Mouse (Mus musculus) kidney, adult 9 months (tissue): ENCODE measurements around the gene Pmepa1.
A peak's percentile ranks its signal among the peaks of the same experiment; 100 is the strongest.

ENCODE experiments used
- DNase-seq: peaks from one replicate; pipeline ENCODE4 v3.0.0; 2022

Gene Pmepa1

DNA sequence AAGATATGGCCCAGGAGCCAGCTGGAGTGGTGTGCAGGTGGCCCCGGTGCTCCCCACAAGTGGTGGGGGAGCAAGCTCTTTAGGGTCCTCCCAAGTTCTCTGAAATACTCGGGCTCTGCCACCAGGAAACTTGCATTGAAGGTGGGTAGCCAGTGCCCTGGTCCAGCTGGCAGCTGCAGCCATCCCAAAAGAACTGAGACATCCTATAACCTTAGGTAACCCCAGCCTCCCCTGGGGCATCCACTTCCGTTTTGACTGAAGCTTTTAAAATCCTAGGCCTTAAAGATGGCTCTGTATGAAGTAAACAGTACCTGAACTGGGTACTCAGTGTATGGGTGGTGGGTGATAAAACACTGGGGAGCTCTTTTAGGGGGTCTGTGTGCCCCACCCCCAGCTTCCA is 52.8 kb downstream of the Pmepa1 start:
- DNase-seq: no peak

DNA sequence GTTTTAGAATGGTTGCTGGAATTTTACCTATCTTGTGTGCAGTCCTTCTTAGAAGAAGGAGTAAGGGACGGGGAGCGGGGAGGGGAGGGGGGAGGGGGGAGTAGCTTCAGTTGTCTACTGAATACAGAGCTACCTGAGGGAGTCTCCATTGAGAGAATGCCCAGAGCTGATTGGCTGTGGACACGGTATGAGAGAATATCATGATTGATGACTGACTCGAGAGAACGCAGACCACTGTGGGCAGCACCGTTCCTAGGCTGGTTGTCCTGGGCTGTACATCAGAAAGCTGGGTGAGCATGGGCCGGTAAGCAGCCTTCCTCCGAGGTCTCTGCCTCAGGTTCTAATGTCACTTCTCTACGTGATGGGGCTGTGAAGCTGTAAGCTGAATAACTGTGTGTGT is 55.6 kb downstream of the Pmepa1 start:
- no peak for DNase-seq

DNA sequence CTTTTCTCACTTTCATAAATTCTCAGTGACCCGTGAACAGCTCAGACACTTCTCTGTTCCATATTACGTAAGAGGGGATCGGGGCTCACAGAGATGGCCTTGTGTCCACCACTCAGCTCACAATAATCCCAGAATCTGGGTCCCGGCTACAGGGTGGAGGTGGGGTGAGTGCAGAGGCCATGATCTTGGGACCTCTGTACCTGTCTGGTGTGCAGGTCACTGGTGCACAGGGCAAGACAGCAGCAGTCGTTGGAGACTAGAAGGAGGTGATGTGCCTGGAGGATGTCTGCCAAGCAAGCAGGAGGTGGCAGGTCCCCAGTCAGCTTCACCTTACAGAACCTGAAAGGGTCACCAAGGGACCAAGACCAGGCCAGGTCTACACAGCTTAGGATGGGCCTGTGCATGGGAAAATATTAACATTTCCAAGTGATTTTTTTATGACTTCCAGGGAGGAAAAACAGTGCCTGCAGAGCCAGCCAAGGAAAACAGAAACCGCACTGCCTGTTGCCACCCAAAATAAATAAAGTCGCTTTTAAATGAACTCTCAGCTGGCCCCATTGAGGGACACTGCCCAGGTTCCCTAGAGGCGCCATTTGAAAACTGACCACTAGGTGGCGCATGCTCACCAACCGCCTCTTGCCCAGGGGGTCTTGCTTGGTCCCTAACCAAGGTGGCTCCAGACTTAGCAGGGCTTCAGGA is 56.9 kb downstream of the Pmepa1 start:
- peak; percentile 48 for DNase-seq

DNA sequence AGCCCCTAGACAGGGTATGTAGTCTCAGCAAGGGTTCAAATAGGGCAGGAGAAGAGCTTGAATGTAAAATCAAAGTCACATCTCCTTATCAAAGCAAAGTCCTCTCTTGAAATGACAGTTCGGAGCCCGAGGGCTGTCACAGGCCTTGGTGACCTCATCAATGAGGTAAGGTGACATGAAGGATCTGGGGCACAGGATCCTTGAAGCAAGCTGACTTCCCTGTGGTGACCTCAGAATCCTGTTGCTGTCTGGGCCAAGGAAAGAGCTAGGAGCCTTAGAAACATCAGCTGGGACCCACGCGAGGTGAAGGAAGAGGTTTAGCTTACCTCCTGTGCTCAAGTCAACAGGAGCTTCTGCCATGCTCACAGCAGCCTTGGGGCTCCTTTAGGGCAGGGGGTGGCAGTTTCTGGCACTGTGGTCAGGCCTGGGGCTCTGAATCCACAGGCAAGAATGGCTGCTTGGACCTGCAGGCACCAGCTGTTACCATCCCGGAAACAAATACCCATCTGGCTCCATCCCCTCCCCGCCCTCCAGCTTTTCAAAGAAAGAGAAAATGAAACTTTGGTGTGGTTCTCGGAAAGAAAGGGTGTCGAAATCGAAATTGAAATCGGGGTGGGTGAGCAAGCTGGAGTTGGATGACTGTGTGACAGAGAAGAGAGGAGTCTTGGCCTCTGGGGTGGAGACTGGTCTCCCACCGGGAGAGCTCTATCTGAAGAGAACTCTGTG is 57.8 kb downstream of the Pmepa1 start, which contains the start of gene Zbp1:
TSS of gene Zbp1 (minus strand) at position 508 of the 726 bp plus-strand sequence.
- peak; percentile 30 for DNase-seq

DNA sequence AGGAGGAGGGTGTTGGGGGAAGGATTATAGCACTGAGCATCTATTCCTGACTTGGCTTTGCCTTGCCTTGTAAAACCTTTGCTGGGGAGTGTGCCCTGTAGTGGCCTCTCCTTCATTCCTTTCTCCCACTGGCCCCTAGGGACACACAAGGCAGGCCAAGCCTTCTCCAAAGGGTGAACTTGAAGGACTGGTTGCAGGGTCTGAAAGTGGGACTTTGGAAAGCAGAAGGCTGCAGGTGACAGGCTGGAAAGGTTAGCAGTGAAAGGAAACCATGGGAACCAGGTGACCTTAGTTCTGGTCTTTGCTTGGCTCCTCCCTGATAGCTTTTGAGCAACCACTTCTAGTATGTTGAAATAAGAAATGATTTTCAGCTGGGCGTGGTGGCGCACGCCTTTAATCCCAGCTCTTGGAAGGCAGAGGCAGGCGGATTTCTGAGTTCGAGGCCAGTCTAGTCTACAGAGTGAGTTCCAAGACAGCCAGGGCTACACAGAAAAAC is 58.5 kb downstream of the Pmepa1 start:
- DNase-seq: no peak

DNA sequence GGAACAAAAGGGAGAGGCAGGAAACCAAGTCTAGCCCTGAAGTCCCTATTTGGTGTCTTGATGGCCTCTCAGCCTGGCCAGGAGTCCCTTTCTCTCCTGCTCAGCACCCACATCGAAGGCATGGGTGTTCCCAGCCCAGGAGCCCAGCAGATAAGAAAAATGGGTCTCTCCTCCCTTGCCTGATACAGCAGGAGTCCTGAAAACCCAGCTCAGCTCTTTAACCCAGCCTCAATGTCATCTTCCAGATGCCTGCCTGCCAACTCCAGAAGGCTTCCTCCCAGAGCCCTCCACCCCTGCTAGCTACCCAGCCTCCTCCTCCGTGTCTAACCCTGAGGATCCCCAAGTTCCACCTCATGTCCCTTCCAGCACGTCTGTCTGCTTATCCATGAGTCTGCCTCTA is 59.1 kb downstream of the Pmepa1 start:
- DNase-seq: no peak

DNA sequence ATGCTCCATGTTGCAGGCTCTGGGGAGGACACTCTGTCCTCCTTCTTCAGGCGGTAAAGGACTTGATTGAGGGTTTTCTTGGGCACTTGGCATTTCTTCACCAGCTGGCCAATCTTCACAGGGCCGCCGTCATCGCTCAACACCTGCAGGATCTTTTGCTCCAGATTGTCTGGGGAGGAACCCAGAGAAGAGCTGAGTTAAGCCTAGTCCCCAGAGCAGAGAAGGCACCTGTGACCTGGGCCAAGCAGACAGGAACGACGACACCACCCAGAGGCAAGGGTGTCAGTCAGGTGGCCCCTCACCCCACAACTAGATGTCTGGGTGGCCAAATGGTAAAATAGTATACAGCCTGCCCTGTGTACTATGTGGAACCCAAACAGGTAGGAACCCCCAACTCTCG is 59.5 kb downstream of the Pmepa1 start:
- DNase-seq: no peak

DNA sequence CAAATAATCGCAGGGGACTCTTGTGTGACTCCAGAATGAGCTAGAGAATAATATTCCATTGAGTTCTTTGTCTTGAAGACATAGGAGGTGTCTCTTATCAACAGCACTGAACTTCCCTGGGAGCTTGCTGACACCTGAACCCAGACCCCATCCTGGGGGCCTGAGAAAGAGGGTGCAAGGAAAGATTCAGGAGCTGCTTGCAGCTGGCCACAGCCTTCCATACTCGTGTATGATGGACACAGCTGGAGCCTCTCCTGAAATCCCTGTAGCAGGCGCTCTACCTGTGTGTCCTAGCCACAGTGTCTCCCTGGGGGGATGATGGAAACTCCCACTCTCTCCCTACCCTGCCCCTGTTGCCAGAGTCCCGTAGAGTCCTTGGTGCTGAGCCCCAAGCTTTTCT is 64.1 kb downstream of the Pmepa1 start:
- DNase-seq: no peak

DNA sequence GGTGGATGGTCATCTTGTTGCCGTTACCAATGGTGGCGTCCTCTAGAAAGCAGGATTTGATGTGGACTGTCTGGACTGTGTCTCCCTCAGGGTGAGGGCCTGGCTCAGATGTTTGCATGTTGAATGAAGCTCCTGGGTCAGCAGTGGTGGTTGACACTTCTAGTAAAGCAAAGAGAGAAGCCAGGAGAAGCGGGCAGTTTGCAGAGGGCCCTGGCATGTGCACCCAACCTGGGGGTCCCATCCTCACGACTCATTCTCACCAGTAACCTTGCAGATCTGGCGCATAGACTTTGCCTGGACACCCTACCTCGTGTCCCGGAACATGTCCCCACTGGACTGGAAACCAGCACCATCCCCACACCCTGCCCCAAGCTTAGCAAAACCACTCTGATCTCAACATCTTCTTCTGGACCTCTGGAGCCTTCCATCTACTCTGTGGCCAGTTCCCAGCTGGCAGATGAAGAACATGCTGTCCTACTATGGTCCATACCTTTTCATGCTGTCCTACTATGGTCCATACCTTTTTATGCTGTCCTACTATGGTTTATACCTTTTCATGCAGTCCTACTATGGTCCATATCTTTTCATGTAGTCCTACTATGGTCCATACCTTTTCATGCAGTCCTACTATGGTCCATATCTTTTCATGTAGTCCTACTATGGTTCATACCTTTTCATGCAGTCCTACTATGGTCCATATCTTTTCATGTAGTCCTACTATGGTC is 67.1 kb downstream of the Pmepa1 start:
- no peak for DNase-seq

DNA sequence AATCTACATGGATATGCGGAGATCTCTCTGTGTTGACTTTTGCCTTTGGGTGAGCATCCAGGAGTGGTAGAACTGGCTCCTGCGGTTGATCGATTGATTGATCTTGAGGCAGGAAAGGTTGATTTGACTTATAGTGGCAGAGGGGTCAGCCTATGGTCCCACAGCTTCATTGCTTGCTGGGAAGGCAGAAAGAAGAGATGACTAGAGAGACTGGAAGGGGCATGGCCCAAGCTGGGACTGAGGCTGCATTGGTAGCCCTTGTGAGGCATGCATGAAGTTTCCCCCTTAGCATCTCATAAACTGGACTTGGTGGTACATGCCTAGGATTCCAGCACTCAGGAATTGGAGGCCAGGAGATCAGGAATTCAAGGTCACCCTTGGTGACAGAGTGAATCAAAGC is 69.3 kb downstream of the Pmepa1 start:
- no peak for DNase-seq

DNA sequence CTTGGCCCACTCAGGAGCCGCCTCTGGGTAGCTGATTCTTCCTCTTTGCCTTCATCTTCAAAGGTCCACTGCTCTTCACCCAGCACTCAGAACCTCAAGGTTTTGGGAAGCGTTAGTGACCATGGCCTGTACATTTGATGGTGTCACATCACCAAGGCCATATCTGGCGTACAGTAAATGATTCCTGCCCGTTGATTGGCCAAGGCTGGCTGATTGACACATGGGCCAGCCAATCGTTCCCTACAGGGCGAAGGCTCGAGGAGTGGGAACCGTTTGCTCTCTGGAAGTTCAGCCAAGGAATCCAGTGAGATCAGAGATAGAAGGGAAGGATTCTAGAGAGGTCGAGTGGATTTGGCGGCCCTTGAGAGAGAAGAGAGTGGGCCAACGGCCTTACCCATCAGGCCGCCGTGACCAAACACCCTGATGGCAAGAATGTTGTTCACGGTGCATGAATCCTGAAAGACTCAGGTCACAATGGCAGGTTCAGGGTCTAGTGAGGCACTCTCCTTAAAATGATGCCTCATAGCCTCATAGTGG is 70.7 kb downstream of the Pmepa1 start:
- DNase-seq: no peak

DNA sequence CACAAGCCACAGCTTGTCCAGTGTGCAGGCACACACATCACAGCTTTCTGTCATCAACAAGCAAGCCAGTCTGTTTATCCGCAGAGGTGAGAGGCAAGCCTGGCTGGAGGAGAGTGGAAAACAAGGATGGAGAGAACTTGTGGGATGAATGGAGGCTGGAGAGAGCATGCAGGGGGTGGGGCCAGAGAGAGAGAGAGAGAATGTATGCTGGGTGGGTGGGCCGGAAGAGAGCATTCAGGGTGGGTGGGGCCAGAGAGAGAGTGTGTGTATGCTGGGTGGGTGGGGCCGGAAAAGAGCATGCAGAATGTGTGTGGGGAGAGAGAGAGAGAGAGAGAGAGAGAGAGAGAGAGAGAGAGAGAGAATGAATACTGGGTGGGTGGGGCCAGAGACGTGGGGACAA is 71.7 kb downstream of the Pmepa1 start:
- DNase-seq: no peak

DNA sequence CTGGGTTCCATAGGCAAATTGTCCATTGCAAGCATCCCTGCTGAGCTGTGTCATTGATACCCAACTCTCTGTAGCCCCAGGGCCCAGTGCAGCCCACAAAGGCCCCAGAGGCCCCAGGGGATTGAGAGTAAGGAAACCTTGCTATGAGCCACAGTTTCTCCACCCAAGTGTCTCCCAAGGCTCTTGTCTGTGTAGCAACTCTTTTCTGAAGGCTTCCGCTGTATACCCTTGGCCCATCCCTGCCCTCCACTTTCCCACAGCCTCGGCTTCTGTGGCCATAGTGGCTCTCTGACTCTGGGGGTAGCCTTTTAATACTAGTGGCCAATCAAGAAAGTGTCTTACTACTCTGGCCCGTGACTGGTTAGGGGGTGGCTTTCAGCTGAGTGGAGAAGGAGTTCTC is 72.6 kb downstream of the Pmepa1 start:
- no peak for DNase-seq

DNA sequence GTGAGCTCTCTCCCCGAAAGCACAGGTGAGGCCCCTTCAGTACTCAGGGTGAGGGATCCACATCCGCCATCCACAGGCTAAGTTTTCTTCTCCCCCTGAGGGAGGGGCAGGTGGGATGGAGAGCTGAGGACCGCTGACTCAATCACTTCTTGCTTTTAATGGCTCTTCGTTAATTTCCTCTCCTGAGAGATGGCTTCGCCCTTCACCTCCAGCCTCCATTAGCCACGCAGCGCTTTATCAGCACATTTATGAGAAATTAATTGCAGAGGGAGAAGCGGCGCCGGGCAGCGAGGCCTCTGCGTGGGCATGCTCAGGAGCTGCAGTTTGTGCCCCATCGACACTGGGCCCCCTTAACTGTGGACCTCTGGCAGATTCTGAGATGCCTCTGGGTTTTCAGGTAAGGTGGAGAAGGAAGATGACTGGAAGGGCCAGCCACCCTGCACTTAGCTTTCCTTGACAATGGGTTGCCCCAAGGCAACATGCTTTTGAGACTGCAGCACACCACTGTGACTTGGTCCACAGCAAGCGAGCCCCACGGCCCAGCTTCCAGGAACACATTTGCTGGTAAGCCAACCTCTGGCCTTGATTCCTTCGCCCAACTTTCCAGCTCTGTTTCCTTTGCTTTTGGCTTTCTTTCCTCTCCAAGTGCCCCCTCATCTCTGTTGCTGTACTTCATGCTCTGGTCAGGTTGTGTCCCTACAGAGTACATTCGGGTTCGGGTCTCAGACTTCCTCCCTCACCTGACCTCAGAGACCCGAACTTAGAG is 73.2 kb downstream of the Pmepa1 start:
- no peak for DNase-seq

DNA sequence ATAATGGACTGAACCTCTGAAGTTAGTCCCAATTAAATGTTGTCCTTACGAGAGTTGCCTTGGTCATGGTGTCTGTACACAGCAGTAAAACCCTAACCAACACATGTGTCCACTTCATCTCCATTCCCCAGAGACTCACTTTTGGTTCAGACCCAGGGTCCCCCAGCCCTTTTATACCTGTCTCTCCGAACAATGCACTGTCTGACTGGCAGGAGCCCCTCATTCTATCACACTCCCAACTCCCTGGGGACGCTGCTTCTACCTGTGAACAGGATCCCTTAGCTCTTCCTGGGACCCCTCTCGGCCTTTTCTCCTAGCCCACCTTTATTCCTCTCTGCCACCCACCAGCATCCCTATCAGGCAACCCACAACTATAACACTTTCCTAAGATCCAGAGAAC is 81.5 kb downstream of the Pmepa1 start:
- no peak for DNase-seq

DNA sequence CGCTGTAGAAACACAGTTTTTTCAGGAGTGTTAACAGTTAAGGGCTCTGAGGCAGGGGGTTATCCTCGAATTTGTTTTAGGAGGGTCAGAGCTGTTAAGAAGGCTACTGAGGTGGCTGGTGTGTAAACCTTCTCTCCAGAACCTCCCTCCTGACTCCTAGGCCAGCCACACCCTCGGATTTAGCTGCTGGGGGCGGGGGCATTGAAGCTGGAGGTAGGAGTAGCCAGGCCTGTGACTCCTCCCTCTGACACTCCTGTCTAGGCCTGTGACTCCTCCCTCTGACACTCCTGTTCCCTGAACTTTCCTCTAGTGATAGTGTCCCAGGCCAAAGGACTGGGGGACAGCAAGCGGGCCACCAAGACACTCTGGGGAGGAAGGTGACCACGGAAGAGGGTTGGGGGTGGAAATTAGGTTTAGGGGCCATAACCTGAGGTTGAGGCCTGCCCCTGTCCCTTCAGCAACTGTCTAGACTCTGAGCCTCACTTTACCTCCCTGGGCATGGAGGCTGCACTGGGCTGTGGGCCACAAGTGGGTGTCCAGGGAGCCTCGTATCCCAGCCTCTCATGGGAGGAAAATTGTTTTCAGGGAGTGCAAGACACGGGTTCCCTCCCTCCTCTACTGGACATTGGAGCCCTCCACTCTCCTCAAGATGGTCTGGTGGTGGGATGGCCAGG is 89.0 kb downstream of the Pmepa1 start:
- DNase-seq: peak; percentile 51

DNA sequence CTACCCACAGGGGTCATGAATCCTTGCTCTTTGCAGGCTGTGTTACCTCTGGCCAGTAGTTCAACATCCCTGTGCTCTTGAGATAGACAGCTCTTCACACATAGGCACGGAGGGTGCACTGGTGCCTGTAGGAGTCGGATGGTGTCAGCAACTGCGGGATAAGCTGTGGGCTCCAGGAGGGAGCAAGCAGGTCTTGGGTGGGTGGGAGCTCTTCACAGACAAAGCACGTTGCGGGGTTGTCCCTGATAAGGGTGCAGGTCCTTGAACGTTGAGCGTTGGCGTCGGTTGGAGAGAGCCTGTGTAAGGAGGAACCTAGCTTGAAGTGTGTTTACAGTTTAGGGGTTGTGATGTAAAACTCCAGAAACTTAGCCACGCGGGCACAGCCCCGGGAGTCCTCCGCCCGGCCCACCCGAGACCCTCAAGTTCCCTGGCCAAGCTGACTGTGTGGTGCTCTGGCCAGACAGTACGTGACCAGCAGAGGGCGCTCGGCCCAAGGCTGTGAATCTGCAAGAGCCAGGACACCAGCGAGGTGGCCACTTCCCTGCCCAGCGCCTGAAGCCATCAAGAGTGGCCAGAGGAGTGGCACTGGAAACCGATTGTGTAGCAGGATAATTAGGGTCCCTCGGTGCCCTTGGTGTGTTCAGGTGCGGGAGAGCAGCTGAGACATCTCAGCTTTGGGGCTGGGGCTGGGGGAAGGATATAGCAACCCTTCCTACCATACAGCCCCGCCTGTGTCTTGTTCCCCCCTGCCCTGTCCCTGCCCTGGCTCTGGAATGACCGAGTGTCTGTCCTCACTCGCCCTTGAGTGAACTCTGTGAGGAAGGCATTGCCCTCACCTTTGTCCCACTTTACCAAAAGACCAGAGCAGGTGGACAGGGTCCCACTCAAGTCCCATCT is 90.0 kb downstream of the Pmepa1 start:
- peak; percentile 88 for DNase-seq

DNA sequence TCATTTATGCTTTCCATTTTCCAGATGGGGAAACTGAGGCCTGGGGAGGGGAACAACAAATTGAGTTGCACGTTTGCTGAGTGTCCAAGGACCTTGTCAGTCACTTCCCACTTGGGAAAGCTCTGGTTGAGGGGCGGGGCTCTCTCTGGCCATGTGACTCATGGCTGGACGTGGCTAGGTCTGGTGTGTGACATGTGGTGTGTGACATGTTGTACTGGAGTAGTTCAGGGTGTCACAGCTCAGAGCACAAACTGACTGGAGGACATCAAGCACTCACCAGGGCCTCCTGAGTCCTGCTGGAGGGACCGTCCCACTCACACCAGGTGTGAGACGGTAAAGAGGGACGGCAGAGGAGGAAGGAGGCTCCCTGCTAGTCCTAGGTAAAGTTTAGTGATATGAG is 91.1 kb downstream of the Pmepa1 start:
- peak; percentile 7 for DNase-seq

DNA sequence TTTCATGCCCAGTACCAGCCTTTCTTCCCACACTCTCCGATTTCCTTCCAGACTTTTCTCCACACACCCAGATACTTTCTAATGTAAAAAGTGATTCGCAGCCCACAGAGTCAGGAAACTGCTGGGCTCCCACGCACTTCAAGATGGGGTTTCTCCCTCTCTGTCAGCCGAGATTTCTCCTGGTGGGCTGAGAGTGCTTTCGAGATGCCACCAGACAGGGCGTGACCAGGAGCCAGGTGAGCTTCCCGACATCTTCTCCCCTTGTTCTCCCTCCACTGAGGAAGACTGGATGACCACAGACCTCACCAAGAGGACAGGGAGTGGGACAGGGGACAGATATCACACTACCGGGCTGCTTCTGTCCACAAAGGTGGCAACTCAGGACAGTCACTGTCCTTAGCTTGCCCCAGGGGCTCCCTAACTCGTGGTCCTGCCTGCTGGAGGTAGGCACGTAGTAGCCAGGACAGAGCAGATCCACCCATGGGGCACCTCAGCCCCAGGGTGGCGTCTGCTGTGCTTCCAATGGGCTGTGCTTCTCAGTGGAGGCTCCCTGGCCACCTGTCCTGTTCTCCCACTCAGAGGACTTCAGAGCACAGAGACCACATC is 91.8 kb downstream of the Pmepa1 start:
- DNase-seq: peak; percentile 11

DNA sequence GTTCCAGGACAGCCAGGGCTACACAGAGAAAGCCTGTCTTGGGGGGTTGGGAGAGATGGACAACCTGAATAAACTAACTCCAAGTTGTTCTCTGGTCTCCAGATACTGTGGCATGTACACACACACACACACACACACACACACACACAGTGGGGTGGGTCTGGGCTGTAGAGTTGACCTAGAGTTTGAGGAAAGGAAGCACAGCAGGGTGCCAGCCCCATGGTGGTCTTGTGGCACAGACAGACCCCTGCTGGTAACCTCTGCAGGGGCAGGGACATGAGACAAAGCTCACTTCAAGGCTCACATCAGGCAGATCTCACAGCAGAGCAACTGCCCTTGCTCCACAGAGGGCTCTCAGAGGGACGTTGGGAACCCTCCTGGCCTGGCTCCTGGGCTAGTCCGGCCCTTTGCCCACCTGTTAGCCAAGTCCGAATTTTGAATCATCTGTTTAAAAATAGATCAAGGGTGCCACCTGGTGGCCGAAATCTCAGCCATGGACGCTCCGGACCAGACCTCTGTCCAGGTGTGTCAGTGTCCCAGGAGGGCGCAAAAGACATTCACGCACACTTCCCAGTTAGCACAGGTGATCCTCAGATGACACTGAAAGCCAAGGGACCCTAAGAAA is 92.4 kb downstream of the Pmepa1 start:
- DNase-seq: peak; percentile 87
